Mouse (Mus musculus) embryonic facial prominence, embryonic 14.5 days (tissue): Measurements from ENCODE around the gene Rint1. TPM values are rescaled to one million over a fixed set of nuclear protein-coding genes. Genes with fewer than 3 reads are reported as not detected.
"Not testable (repeated sequence)": the region's sequence is repeated elsewhere in the genome, so short reads cannot be mapped to it uniquely, and the experiment has no call there.

ENCODE experiments used
- ATAC-seq: fragments of 200-750 bp; cut with Nextera tagmentation; 2 replicates; pipeline ENCODE4 v1.8.0; 2017; ENCODE audit warnings: low read depth, moderate number of reproducible peaks, moderate TSS enrichment
- DNase-seq: peaks from one replicate; pipeline ENCODE4 v3.0.0-alpha.2; 2015; ENCODE audit warnings: low spot score
- H3K27ac ChIP-seq: fragments of 300-500 bp; sonication (generic); replicated peaks from 2 replicates; pipeline ENCODE4 v1.5.1; 2014; ENCODE audit warnings: low read depth, mild to moderate bottlenecking, low read length, moderate library complexity
- H3K27me3 ChIP-seq: fragments of 300-500 bp; sonication (generic); replicated peaks from 2 replicates; pipeline ENCODE4 v1.6.1; 2014; ENCODE audit warnings: low read length; ENCODE audit not compliant: control insufficient read depth, insufficient read depth
- H3K36me3 ChIP-seq: fragments of 300-500 bp; sonication (generic); 2 replicates; pipeline ENCODE4 v1.6.1; 2014; ENCODE audit warnings: low read length, mixed read lengths; ENCODE audit not compliant: control insufficient read depth, insufficient read depth
- H3K4me1 ChIP-seq: fragments of 300-500 bp; sonication (generic); 2 replicates; pipeline ENCODE4 v1.6.1; 2014; ENCODE audit warnings: antibody characterized with exemption, low read length; ENCODE audit not compliant: control insufficient read depth, insufficient read depth
- H3K4me2 ChIP-seq: fragments of 300-500 bp; sonication (generic); 2 replicates; pipeline ENCODE4 v1.6.1; 2014; ENCODE audit warnings: low read depth, mild to moderate bottlenecking, low read length, moderate library complexity, mixed read lengths
- H3K4me3 ChIP-seq: fragments of 300-500 bp; sonication (generic); 2 replicates; pipeline ENCODE4 v1.5.1; 2014; ENCODE audit warnings: low read depth, mild to moderate bottlenecking, low read length
- H3K9ac ChIP-seq: fragments of 300-500 bp; sonication (generic); 2 replicates; pipeline ENCODE4 v1.6.1; 2014; ENCODE audit warnings: low read depth, mild to moderate bottlenecking, low read length, moderate library complexity, mixed read lengths
- H3K9me3 ChIP-seq: fragments of 300-500 bp; sonication (generic); 2 replicates; pipeline ENCODE4 v1.6.1; 2016; ENCODE audit warnings: low read length; ENCODE audit not compliant: control insufficient read depth
- WGBS: fragments of 180-500 bp; shearing (Covaris S2); extraction: QIAGEN DNeasy Blood & Tissue Kit; methylation state at CpG from one replicate; pipeline ENCODE4 v1.1.7; 2014; 5-methylcytosine and 5-hydroxymethylcytosine counted together
- polyA plus RNA-seq: library from polyadenylated mRNA; unstranded; fragments of >200 nt; fragmentation: Nextera tagmentation; extraction: Ambion mirVana; gene quantifications from 2 replicates; pipeline ENCODE4 v1.2.1, GENCODE M21; 2014

Rint1 gene
- polyA plus RNA-seq, 1 experiment from 2014 or later, result 27.1 TPM

GRCm38 (mm10) chr5:23843674-23844530 lies 56.4 kb downstream of the Rint1 start, which contains the start of gene Tomm7:
Gene Tomm7 (minus strand): TSS chr5:23844161.
- peak; percentile 98 for ATAC-seq
- 0 out of 2 replicates have a peak, but pooled peaks cover 4% of the 10 kb centered on the region for H3K4me1 ChIP-seq

GRCm38 (mm10) chr5:23844531-23844841 lies 57.0 kb downstream of the Rint1 start:
- peak overlapping the region; percentile 67 for H3K4me2 ChIP-seq
- 0 out of 2 replicates have a peak, but pooled peaks cover 4% of the 10 kb centered on the region for H3K4me1 ChIP-seq
- H3K9ac ChIP-seq, result peak overlapping the region; percentile 82
- peak overlapping the region; percentile 86 for H3K27ac ChIP-seq
- peak; percentile 9; the same call in 1 of the 2 replicates for ATAC-seq
- H3K36me3 ChIP-seq, result peaks cover 7% of the 10 kb centered on the region; the same call in 1 of the 2 replicates
- DNase-seq, result peak; percentile 74
- WGBS, result 17% methylated on average over 7 of the region's 7 CpGs
- H3K9me3 ChIP-seq, result no peaks in the 10 kb centered on the region
- H3K27me3 ChIP-seq, result no peaks in the 10 kb centered on the region
- H3K4me3 ChIP-seq, result peak overlapping the region; percentile 69

More at GRCm38 (mm10) chr5:23843674-23844530, 56.4 kb downstream of the Rint1 start, which contains the start of gene Tomm7:
- peak; percentile 99 for DNase-seq
- H3K36me3 ChIP-seq, result peaks cover 12% of the 10 kb centered on the region
- WGBS, result 1% methylated on average over 39 of the region's 44 CpGs
- H3K4me3 ChIP-seq, result peak within 1 kb of the TSS; percentile 69
- peak within 1 kb of the TSS; percentile 67 for H3K4me2 ChIP-seq
- H3K9me3 ChIP-seq, result no peaks in the 10 kb centered on the region
- H3K27me3 ChIP-seq, result no peaks in the 10 kb centered on the region
- peak within 1 kb of the TSS; percentile 82 for H3K9ac ChIP-seq
- peak within 1 kb of the TSS; percentile 86 for H3K27ac ChIP-seq

GRCm38 (mm10) chr5:23845141-23845540 lies 57.6 kb downstream of the Rint1 start:
- H3K4me2 ChIP-seq, result peak overlapping the region; percentile 67
- H3K36me3 ChIP-seq, result 0 out of 2 replicates have a peak, but pooled peaks cover 1% of the 10 kb centered on the region
- ATAC-seq (no peak), DNase-seq (no peak)
- peak overlapping the region; percentile 69 for H3K4me3 ChIP-seq
- WGBS, result 78% methylated on average over 3 of the region's 3 CpGs
- peak overlapping the region; percentile 82 for H3K9ac ChIP-seq
- peak overlapping the region; percentile 86 for H3K27ac ChIP-seq
- H3K9me3 ChIP-seq, result no peaks in the 10 kb centered on the region
- H3K4me1 ChIP-seq, result 0 out of 2 replicates have a peak, but pooled peaks cover 4% of the 10 kb centered on the region
- H3K27me3 ChIP-seq, result no peaks in the 10 kb centered on the region

GRCm38 (mm10) chr5:23850345-23851159 lies 63.0 kb downstream of the Rint1 start:
- ATAC-seq (peak; percentile 98), DNase-seq (peak; percentile 90)
- Histone ChIP-seq H3K4me1 (peaks cover 5% of the 10 kb centered on the region), H3K36me3 (peaks cover 35% of the 10 kb centered on the region), H3K27ac (peak overlapping the region; percentile 68), H3K9me3 (no peaks in the 10 kb centered on the region), H3K4me3 (peak overlapping the region; percentile 84), H3K4me2 (peak overlapping the region; percentile 75), H3K9ac (peak overlapping the region; percentile 78), H3K27me3 (no peaks in the 10 kb centered on the region)
- WGBS, result 2% methylated on average over 43 of the region's 61 CpGs

- H3K36me3 ChIP-seq, result peaks cover 41% of the 10 kb centered on the region
- not testable (repeated sequence) for H3K9me3 ChIP-seq, DNase-seq, H3K27me3 ChIP-seq, ATAC-seq, H3K4me1 ChIP-seq
- H3K4me2 ChIP-seq, result peak overlapping the region; percentile 75
- peak overlapping the region; percentile 78 for H3K9ac ChIP-seq
- H3K4me3 ChIP-seq, result peak overlapping the region; percentile 84
- H3K27ac ChIP-seq, result peak overlapping the region; percentile 68; the same call in 1 of the 2 replicates
- WGBS, result 8% methylated on average over 4 of the region's 4 CpGs
These were observed 63.6 kb downstream of the Rint1 start for GRCm38 (mm10) chr5:23851160-23851555.

- 82% methylated on average over 1 of the region's 1 CpGs for WGBS
- not testable (repeated sequence) for H3K9ac ChIP-seq, H3K9me3 ChIP-seq, DNase-seq, H3K4me3 ChIP-seq, H3K27me3 ChIP-seq, H3K27ac ChIP-seq, ATAC-seq, H3K4me1 ChIP-seq, H3K4me2 ChIP-seq
- H3K36me3 ChIP-seq, result peaks cover 52% of the 10 kb centered on the region
These were observed 65.4 kb downstream of the Rint1 start for GRCm38 (mm10) chr5:23852916-23853315.

- DNase-seq, result no peak
- H3K4me1 ChIP-seq, result peaks cover 5% of the 10 kb centered on the region
- no peaks in the 10 kb centered on the region for H3K9me3 ChIP-seq
- WGBS, result 87% methylated on average over 6 of the region's 6 CpGs
- H3K27me3 ChIP-seq, result no peaks in the 10 kb centered on the region
- ATAC-seq, result no peak
- no peak overlapping the region for H3K4me2 ChIP-seq
- no peak overlapping the region for H3K4me3 ChIP-seq
- H3K27ac ChIP-seq, result no peak overlapping the region
- H3K36me3 ChIP-seq, result peaks cover 60% of the 10 kb centered on the region
- no peak overlapping the region for H3K9ac ChIP-seq
These were observed 68.0 kb downstream of the Rint1 start for GRCm38 (mm10) chr5:23855484-23855883.

GRCm38 (mm10) chr5:23856164-23856563 lies 68.7 kb downstream of the Rint1 start:
- Histone ChIP-seq H3K9ac (no peak overlapping the region), H3K36me3 (peaks cover 63% of the 10 kb centered on the region), H3K27me3 (no peaks in the 10 kb centered on the region), H3K4me3 (no peak overlapping the region), H3K27ac (no peak overlapping the region), H3K4me1 (peaks cover 5% of the 10 kb centered on the region), H3K4me2 (no peak overlapping the region), H3K9me3 (no peaks in the 10 kb centered on the region)
- ATAC-seq, result no peak
- no peak for DNase-seq
- 95% methylated on average over 1 of the region's 1 CpGs for WGBS
